Mouse (Mus musculus) heart, embryonic 12.5 days (tissue): Measurements from ENCODE around the gene Gm28038. TPM values are rescaled to one million over a fixed set of nuclear protein-coding genes. Genes with fewer than 3 reads are reported as not detected.

Experiments used
- polyA plus RNA-seq: library from polyadenylated mRNA; unstranded; fragments of >200 nt; fragmentation: Nextera tagmentation; extraction: Ambion mirVana; gene quantifications from 2 replicates; pipeline ENCODE4 v1.2.1, GENCODE M21; 2016

Gene Gm28038
- polyA plus RNA-seq, 1 experiment from 2014 or later, result not detected

Other genes starting within 250 kb of the Gm28038 start
- 15.8 and 15.9 TPM in 2 replicates for gene Wdr34, start 232.2 kb upstream of the Gm28038 start, polyA plus RNA-seq
- 297 and 306 TPM in 2 replicates for gene Set, start 223.7 kb upstream of the Gm28038 start, polyA plus RNA-seq
- 19.6 and 21.5 TPM in 2 replicates for gene Pkn3, start 203.4 kb upstream of the Gm28038 start, polyA plus RNA-seq
- 49.8 and 50.4 TPM in 2 replicates for gene Zdhhc12, start 187.4 kb upstream of the Gm28038 start, polyA plus RNA-seq
- 5.7 and 6.1 TPM in 2 replicates for gene Zer1, start 156.5 kb upstream of the Gm28038 start, polyA plus RNA-seq
- 5.4 and 5.8 TPM in 2 replicates for gene Tbc1d13, start 147.3 kb upstream of the Gm28038 start, polyA plus RNA-seq
- gene Endog, start 109.5 kb upstream of the Gm28038 start, polyA plus RNA-seq, result 37.0 and 39.7 TPM in 2 replicates
- 34.8 and 35.5 TPM in 2 replicates for gene Spout1, start 102.6 kb upstream of the Gm28038 start, polyA plus RNA-seq
- 14.0 and 14.9 TPM in 2 replicates for gene Kyat1, start 75.2 kb upstream of the Gm28038 start, polyA plus RNA-seq
- gene Lrrc8a, start 43.3 kb upstream of the Gm28038 start, polyA plus RNA-seq, result 35.4 and 37.7 TPM in 2 replicates
- gene Gm28035, start 40.5 kb upstream of the Gm28038 start, polyA plus RNA-seq, result 0.33 and 0.40 TPM in 2 replicates
- 5.7 and 6.5 TPM in 2 replicates for gene Phyhd1, start 14.8 kb upstream of the Gm28038 start, polyA plus RNA-seq
- gene Dolk, start 5.3 kb downstream of the Gm28038 start, polyA plus RNA-seq, result 26.6 and 27.1 TPM in 2 replicates
- 34.4 and 34.9 TPM in 2 replicates for gene Nup188, start 5.4 kb downstream of the Gm28038 start, polyA plus RNA-seq
- gene Sh3glb2, start 78.3 kb downstream of the Gm28038 start, polyA plus RNA-seq, result 117 and 130 TPM in 2 replicates
- 32.7 and 33.6 TPM in 2 replicates for gene Miga2, start 83.2 kb downstream of the Gm28038 start, polyA plus RNA-seq
- gene Dolpp1, start 111.2 kb downstream of the Gm28038 start, polyA plus RNA-seq, result 21.9 and 22.2 TPM in 2 replicates
- gene Crat, start 134.8 kb downstream of the Gm28038 start, polyA plus RNA-seq, result 67.9 and 74.2 TPM in 2 replicates
- gene Ptpa, start 135.0 kb downstream of the Gm28038 start, polyA plus RNA-seq, result 107 and 115 TPM in 2 replicates
- 1.7 and 2.0 TPM in 2 replicates for gene Ier5l, start 193.2 kb downstream of the Gm28038 start, polyA plus RNA-seq